Mouse (Mus musculus) regulatory T cell (primary cell): Measurements from ENCODE around the gene Slc2a4.

ENCODE experiments used
- in situ Hi-C: fragments of 300-600 bp; cut with MboI, MseI; formaldehyde crosslinking; loops from one replicate; pipeline ENCODE4 v1.15.1; 2025; ENCODE audit warnings: high pct_unique_total_duplicates

The Slc2a4 gene

GRCm38 (mm10) chr11:69901993-69902392, 46.0 kb downstream of the Slc2a4 start:
- in situ Hi-C loops: no loop called here

- in situ Hi-C loops: no loop called here
Observed at GRCm38 (mm10) chr11:69901406-69901846, 46.6 kb downstream of the Slc2a4 start.

GRCm38 (mm10) chr11:69900471-69901405, 47.2 kb downstream of the Slc2a4 start, which contains the start of the genes 2810408A11Rik and Neurl4:
2810408A11Rik (minus strand) TSS chr11:69900987.
Neurl4 (plus strand) TSS chr11:69901072.
- in situ Hi-C loops: no loop called here

GRCm38 (mm10) chr11:69899870-69900269, 48.1 kb downstream of the Slc2a4 start:
- in situ Hi-C loops: loop anchor here (10.0 kb wide), 1 partner anchor 495 kb away; no protein-coding TSS in a partner anchor

GRCm38 (mm10) chr11:69895291-69895690, 52.7 kb downstream of the Slc2a4 start, which contains the start of gene Acap1:
Acap1 (minus strand) TSS chr11:69895539.
- in situ Hi-C loops: loop anchor here (10.0 kb wide), 1 partner anchor 490 kb away; no protein-coding TSS in a partner anchor

GRCm38 (mm10) chr11:69894671-69895070, 53.3 kb downstream of the Slc2a4 start:
- in situ Hi-C loops: loop anchor here (10.0 kb wide), 1 partner anchor 490 kb away; no protein-coding TSS in a partner anchor
